Mouse (Mus musculus): ENCODE data around the gene Slc35d1.

- no peak for TF ChIP-seq CTCF (IDR thresholded peaks at IDR 0.05; ENCODE audit: extremely low read depth, insufficient read depth, low read length)
- no peak for TF ChIP-seq POLR2A (IDR thresholded peaks at IDR 0.05; ENCODE audit: extremely low read depth, insufficient read depth, low read length)
These were observed 34.6 kb upstream of the Slc35d1 start for GRCm38 (mm10) chr4:103249436-103250085.
